Mouse (Mus musculus): ENCODE measurements at regions not wholly inside any gene's neighbourhood (a gene's known extent, or its start where the extent isn't known, plus 50 kb on each side); places are given as distances from the start of the nearest gene placed in this dataset.

GRCm38 (mm10) chr8:93729124-93729930, 80.4 kb upstream of the Gnao1 start:
- TF ChIP-seq CTCF (IDR thresholded peaks at IDR 0.05; ENCODE audit: low read depth), result no peak
- no peak for TF ChIP-seq EP300 (optimal IDR thresholded peaks at IDR 0.05)
- WGBS, result 81% methylated on average over 15 of the region's 15 CpGs
- ATAC-seq (ENCODE audit: low FRiP score, low TSS enrichment), result no peak
- Histone ChIP-seq H3K27ac (replicated peaks) (no peak overlapping the region), H3K27me3 (ENCODE audit: control insufficient read depth, insufficient read depth, low read length) (no peaks in the 10 kb centered on the region), H3K4me2 (replicated peaks; ENCODE audit: low read depth) (no peak overlapping the region), H3K9me3 (ENCODE audit: control insufficient read depth, low read length) (no peaks in the 10 kb centered on the region), H3K9ac (ENCODE audit: low read length) (no peak overlapping the region), H3K4me3 (ENCODE audit: low read depth, low read length) (no peak overlapping the region), H3K4me1 (replicated peaks; ENCODE audit: control insufficient read depth, insufficient read depth) (no peaks in the 10 kb centered on the region), H3K36me3 (ENCODE audit: control insufficient read depth, insufficient read depth, low read length) (no peaks in the 10 kb centered on the region)
- no peak for DNase-seq (ENCODE audit: low spot score)

GRCm38 (mm10) chr8:93730738-93731700, 78.7 kb upstream of the Gnao1 start:
- Histone ChIP-seq H3K36me3 (ENCODE audit: control insufficient read depth, insufficient read depth, low read length) (no peaks in the 10 kb centered on the region), H3K4me1 (replicated peaks; ENCODE audit: control insufficient read depth, insufficient read depth) (no peaks in the 10 kb centered on the region), H3K9ac (ENCODE audit: low read length) (no peak overlapping the region), H3K27ac (replicated peaks) (no peak overlapping the region), H3K9me3 (ENCODE audit: control insufficient read depth, low read length) (no peaks in the 10 kb centered on the region), H3K4me3 (ENCODE audit: low read depth, low read length) (no peak overlapping the region), H3K27me3 (ENCODE audit: control insufficient read depth, insufficient read depth, low read length) (no peaks in the 10 kb centered on the region), H3K4me2 (replicated peaks; ENCODE audit: low read depth) (no peak overlapping the region)
- WGBS, result 73% methylated on average over 14 of the region's 14 CpGs
- ATAC-seq (ENCODE audit: low FRiP score, low TSS enrichment) (no peak), DNase-seq (ENCODE audit: low spot score) (no peak)
- TF ChIP-seq EP300 (optimal IDR thresholded peaks at IDR 0.05) (no peak), CTCF (IDR thresholded peaks at IDR 0.05; ENCODE audit: low read depth) (no peak)

DNA sequence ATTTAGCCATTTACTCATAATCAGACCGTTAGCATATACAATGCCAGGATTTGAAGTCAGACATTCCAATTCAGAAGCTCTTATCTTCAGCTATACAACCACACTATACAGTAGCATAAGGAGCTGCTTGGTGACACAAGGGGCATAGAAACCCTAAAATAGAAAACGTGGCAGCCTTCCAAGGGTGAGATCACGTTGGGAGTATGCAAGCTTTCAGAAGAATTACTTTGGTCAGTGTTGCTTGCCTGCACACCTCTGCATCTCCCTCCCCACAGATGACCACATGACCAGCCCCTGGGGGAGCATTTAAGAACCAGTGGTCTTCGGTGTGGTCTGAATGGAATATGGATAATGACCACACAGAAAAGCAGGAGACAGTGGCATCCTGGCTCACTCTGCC, 74.9 kb upstream of the Gnao1 start:
- Histone ChIP-seq H3K27me3 (ENCODE audit: control insufficient read depth, insufficient read depth, low read length) (no peaks in the 10 kb centered on the region), H3K9ac (ENCODE audit: low read length) (no peak overlapping the region), H3K9me3 (ENCODE audit: control insufficient read depth, low read length) (no peaks in the 10 kb centered on the region), H3K36me3 (ENCODE audit: control insufficient read depth, insufficient read depth, low read length) (no peaks in the 10 kb centered on the region), H3K4me3 (ENCODE audit: low read depth, low read length) (no peak overlapping the region), H3K4me1 (replicated peaks; ENCODE audit: control insufficient read depth, insufficient read depth) (no peaks in the 10 kb centered on the region), H3K4me2 (replicated peaks; ENCODE audit: low read depth) (no peak overlapping the region), H3K27ac (replicated peaks) (no peak overlapping the region)
- TF ChIP-seq CTCF (IDR thresholded peaks at IDR 0.05; ENCODE audit: low read depth) (no peak), EP300 (optimal IDR thresholded peaks at IDR 0.05) (no peak)
- ATAC-seq (ENCODE audit: low FRiP score, low TSS enrichment) (no peak), DNase-seq (ENCODE audit: low spot score) (no peak)
- 44% methylated on average over 4 of the region's 4 CpGs for WGBS

- H3K4me3 ChIP-seq (ENCODE audit: low read depth, low read length), result no peak overlapping the region
- ATAC-seq (ENCODE audit: low FRiP score, low TSS enrichment) (no peak), DNase-seq (ENCODE audit: low spot score) (no peak)
- no peak overlapping the region for H3K27ac ChIP-seq (replicated peaks)
- H3K4me1 ChIP-seq (replicated peaks; ENCODE audit: control insufficient read depth, insufficient read depth), result no peaks in the 10 kb centered on the region
- H3K27me3 ChIP-seq (ENCODE audit: control insufficient read depth, insufficient read depth, low read length), result no peaks in the 10 kb centered on the region
- 79% methylated on average over 3 of the region's 3 CpGs for WGBS
- H3K36me3 ChIP-seq (ENCODE audit: control insufficient read depth, insufficient read depth, low read length), result no peaks in the 10 kb centered on the region
- no peak overlapping the region for H3K9ac ChIP-seq (ENCODE audit: low read length)
- H3K4me2 ChIP-seq (replicated peaks; ENCODE audit: low read depth), result no peak overlapping the region
- TF ChIP-seq EP300 (optimal IDR thresholded peaks at IDR 0.05) (no peak), CTCF (IDR thresholded peaks at IDR 0.05; ENCODE audit: low read depth) (no peak)
- no peaks in the 10 kb centered on the region for H3K9me3 ChIP-seq (ENCODE audit: control insufficient read depth, low read length)
Measured at GRCm38 (mm10) chr8:93740281-93740680, 69.5 kb upstream of the Gnao1 start.

- Histone ChIP-seq H3K27ac (replicated peaks) (no peak overlapping the region), H3K4me3 (ENCODE audit: low read depth, low read length) (no peak overlapping the region), H3K36me3 (ENCODE audit: control insufficient read depth, insufficient read depth, low read length) (no peaks in the 10 kb centered on the region), H3K4me2 (replicated peaks; ENCODE audit: low read depth) (no peak overlapping the region), H3K9ac (ENCODE audit: low read length) (no peak overlapping the region), H3K9me3 (ENCODE audit: control insufficient read depth, low read length) (no peaks in the 10 kb centered on the region), H3K4me1 (replicated peaks; ENCODE audit: control insufficient read depth, insufficient read depth) (no peaks in the 10 kb centered on the region), H3K27me3 (ENCODE audit: control insufficient read depth, insufficient read depth, low read length) (no peaks in the 10 kb centered on the region)
- ATAC-seq (ENCODE audit: low FRiP score, low TSS enrichment) (no peak), DNase-seq (ENCODE audit: low spot score) (no peak)
- TF ChIP-seq CTCF (IDR thresholded peaks at IDR 0.05; ENCODE audit: low read depth) (no peak), EP300 (optimal IDR thresholded peaks at IDR 0.05) (no peak)
- 46% methylated on average over 1 of the region's 1 CpGs for WGBS
Measured at GRCm38 (mm10) chr8:93748720-93749119, 61.0 kb upstream of the Gnao1 start.

Measured in stomach, postnatal 0 days (tissue).